Mouse (Mus musculus): Measurements from ENCODE around the gene Zfp385a.

- TF ChIP-seq CTCF (IDR thresholded peaks at IDR 0.05; ENCODE audit: borderline replicate concordance, insufficient read depth, low read length) (no peak), POLR2A (IDR thresholded peaks at IDR 0.05; ENCODE audit: low read depth, low read length) (no peak)
Measured at GRCm38 (mm10) chr15:103343556-103343955, 3.7 kb upstream of the Zfp385a start.

All from embryonic fibroblast, embryonic 13.5 days (primary cell).